Mouse (Mus musculus) MEL (cell line): ENCODE data around the gene Rgcc. TPM values are rescaled to one million over a fixed set of nuclear protein-coding genes. Genes with fewer than 3 reads are reported as not detected.

Experiments
- DNase-seq: peaks from one replicate; pipeline ENCODE4 v3.0.0; 2011; ENCODE audit warnings: low read depth, low spot score
- H3K27ac ChIP-seq: 2 replicates; pipeline ENCODE4 v1.5.1; 2012; ENCODE audit warnings: low read depth, mild to moderate bottlenecking, control low read depth, low read length, moderate library complexity; ENCODE audit not compliant: control insufficient read depth
- H3K27me3 ChIP-seq, 2 experiments: fragments of 150-350 bp in 1 of 2; sonication (generic) in 1 of 2; 2 replicates each; pipeline ENCODE4 v1.6.1; 2012; ENCODE audit warnings: low read length in 2 of 2, mild to moderate bottlenecking in 2 of 2, improper control_type of control experiment in 1 of 2, moderate library complexity in 1 of 2; ENCODE audit not compliant: insufficient read depth in 2 of 2, control insufficient read depth in 1 of 2
- H3K36me3 ChIP-seq, 2 experiments: 2 replicates each; pipeline ENCODE4 v1.6.1; 2012 to 2014; ENCODE audit warnings: low read length in 2 of 2, improper control_type of control experiment in 1 of 2, inconsistent platforms in 1 of 2, mild to moderate bottlenecking in 1 of 2; ENCODE audit not compliant: insufficient read depth in 2 of 2, control insufficient read depth in 1 of 2
- H3K4me1 ChIP-seq, 2 experiments: fragments of 150-350 bp in 1 of 2; sonication (generic) in 1 of 2; 2 replicates each; pipeline ENCODE4 v1.6.1; 2012; ENCODE audit warnings: low read length in 2 of 2, improper control_type of control experiment in 1 of 2, mild to moderate bottlenecking in 1 of 2; ENCODE audit not compliant: insufficient read depth in 2 of 2, control insufficient read depth in 1 of 2
- H3K4me3 ChIP-seq, 2 experiments: fragments of 150-350 bp in 1 of 2; sonication (generic) in 1 of 2; 2 replicates each; pipeline ENCODE4 v1.5.1; 2012; ENCODE audit warnings: low read depth in 2 of 2, low read length in 2 of 2, mild to moderate bottlenecking in 2 of 2, moderate library complexity in 2 of 2, control low read depth in 1 of 2, improper control_type of control experiment in 1 of 2; ENCODE audit not compliant: control insufficient read depth in 1 of 2, insufficient read depth in 1 of 2
- H3K79me2 ChIP-seq: 2 replicates; pipeline ENCODE4 v1.6.1; 2012; ENCODE audit warnings: mild to moderate bottlenecking, low read length, moderate library complexity; ENCODE audit not compliant: control insufficient read depth, poor library complexity, insufficient read depth
- H3K9ac ChIP-seq: 2 replicates; pipeline ENCODE4 v1.6.1; 2012; ENCODE audit warnings: low read depth, mild to moderate bottlenecking, control low read depth, low read length, moderate library complexity; ENCODE audit not compliant: control insufficient read depth, poor library complexity, severe bottlenecking
- H3K9me3 ChIP-seq: fragments of 150-350 bp; sonication (generic); replicated peaks from 2 replicates; pipeline ENCODE4 v1.6.1; 2012; ENCODE audit warnings: mild to moderate bottlenecking, low read length, improper control_type of control experiment, moderate library complexity; ENCODE audit not compliant: insufficient read depth
- CTCF ChIP-seq, 3 experiments: IDR thresholded peaks in 2 of 3; conservative IDR thresholded peaks in 1 of 3; 2 replicates each; pipeline ENCODE4 v1.5.1; 2011 to 2012; ENCODE audit warnings: low read length in 3 of 3, low read depth in 2 of 3, mild to moderate bottlenecking in 2 of 3, improper control_type of control experiment in 1 of 3, inconsistent platforms in 1 of 3, mixed read lengths in 1 of 3, moderate library complexity in 1 of 3; ENCODE audit not compliant: control insufficient read depth in 1 of 3, insufficient read depth in 1 of 3, poor library complexity in 1 of 3, severe bottlenecking in 1 of 3
- E2F4 ChIP-seq: IDR thresholded peaks from 2 replicates; pipeline ENCODE4 v1.6.1; 2011; ENCODE audit warnings: low read depth, low read length, improper control_type of control experiment, borderline replicate concordance
- GABPA ChIP-seq: IDR thresholded peaks from 2 replicates; pipeline ENCODE4 v1.6.1; 2012; ENCODE audit warnings: low read depth, mild to moderate bottlenecking, inconsistent platforms, low read length, improper control_type of control experiment, moderate library complexity
- GATA1 ChIP-seq: IDR thresholded peaks from 2 replicates; pipeline ENCODE4 v1.6.1; 2011; ENCODE audit warnings: low read depth, low read length, improper control_type of control experiment
- KAT2A ChIP-seq: conservative IDR thresholded peaks from 2 replicates; pipeline ENCODE4 v1.6.1; 2012; ENCODE audit warnings: low read depth, low read length, improper control_type of control experiment, inconsistent platforms
- MAFK ChIP-seq: IDR thresholded peaks from 2 replicates; pipeline ENCODE4 v1.6.1; 2011; ENCODE audit warnings: low read depth, mild to moderate bottlenecking, low read length, improper control_type of control experiment, borderline replicate concordance
- MAZ ChIP-seq: IDR thresholded peaks from 2 replicates; pipeline ENCODE4 v1.6.1; 2012; ENCODE audit warnings: low read depth, mild to moderate bottlenecking, inconsistent platforms, low read length, improper control_type of control experiment
- POLR2AphosphoS2 ChIP-seq: IDR thresholded peaks from 2 replicates; pipeline ENCODE4 v1.6.1; 2011; ENCODE audit warnings: low read length, improper control_type of control experiment
- RCOR1 ChIP-seq: IDR thresholded peaks from 2 replicates; pipeline ENCODE4 v1.6.1; 2012; ENCODE audit warnings: low read depth, mild to moderate bottlenecking, inconsistent platforms, low read length, improper control_type of control experiment
- SIN3A ChIP-seq: IDR thresholded peaks from 2 replicates; pipeline ENCODE4 v1.6.1; 2012; ENCODE audit warnings: low read length, improper control_type of control experiment, inconsistent platforms
- TCF12 ChIP-seq: IDR thresholded peaks from 2 replicates; pipeline ENCODE4 v1.6.1; 2014; ENCODE audit warnings: low read depth, mild to moderate bottlenecking, inconsistent platforms, low read length, improper control_type of control experiment, moderate library complexity
- UBTF ChIP-seq: IDR thresholded peaks from 2 replicates; pipeline ENCODE4 v1.6.1; 2012; ENCODE audit warnings: low read depth, mild to moderate bottlenecking, inconsistent platforms, low read length, improper control_type of control experiment, moderate library complexity, borderline replicate concordance; ENCODE audit not compliant: insufficient read depth
- ZMIZ1 ChIP-seq: IDR thresholded peaks from 2 replicates; pipeline ENCODE4 v1.6.1; 2012; ENCODE audit warnings: low read depth, mild to moderate bottlenecking, inconsistent platforms, low read length, improper control_type of control experiment, moderate library complexity
- ZNF384 ChIP-seq: IDR thresholded peaks from 2 replicates; pipeline ENCODE4 v1.6.1; 2012; ENCODE audit warnings: low read depth, mild to moderate bottlenecking, inconsistent platforms, low read length, improper control_type of control experiment
- polyA plus RNA-seq, 2 experiments: library from polyadenylated mRNA; stranded (reverse) in 1 of 2; unstranded in 1 of 2; fragments of >175 nt in 1 of 2; fragments of >200 nt in 1 of 2; gene quantifications; 2 replicates each; pipeline versions ENCODE4 v1.2.1 to v1.2.4; 2012; ENCODE audit warnings: low replicate concordance in 2 of 2, low read depth in 1 of 2; ENCODE audit not compliant: insufficient read length in 2 of 2, insufficient read depth in 1 of 2, missing spikeins in 1 of 2
- total RNA-seq: library from RNA; depleted of rRNA; stranded (reverse); fragments of 300-350 nt; gene quantifications from 2 replicates; pipeline ENCODE4 v1.2.3, GENCODE M21; 2012; rRNA removed

Rgcc gene
- total and polyA plus RNA-seq, 3 experiments = 1.2 to 1.8 TPM; not detected in 1

GRCm38 (mm10) chr14:79239402-79239801 is 62.0 kb downstream of the Rgcc start:
- H3K9ac ChIP-seq = no peak overlapping the region
- H3K27ac ChIP-seq = no peak overlapping the region
- no peak overlapping the region for H3K4me3 ChIP-seq
- no peaks in the 10 kb centered on the region for H3K79me2 ChIP-seq
- no peak for DNase-seq
- no peaks in the 10 kb centered on the region for H3K9me3 ChIP-seq
- no peaks in the 10 kb centered on the region for H3K36me3 ChIP-seq
- no peaks in the 10 kb centered on the region; a peak in 1 of 4 replicates for H3K27me3 ChIP-seq
- H3K4me1 ChIP-seq = no peaks in the 10 kb centered on the region
- TF ChIP-seq GATA1 (no peak), MAZ (no peak), UBTF (no peak), RCOR1 (no peak), E2F4 (no peak), MAFK (no peak), POLR2AphosphoS2 (no peak), SIN3A (no peak), ZMIZ1 (no peak), KAT2A (no peak), TCF12 (no peak), GABPA (no peak), CTCF (IDR thresholded peaks at IDR 0.05 in 2 of 3, conservative IDR thresholded peaks at IDR 0.05 in 1 of 3; ENCODE audit: control insufficient read depth in 1 of 3, insufficient read depth in 1 of 3, low read depth in 2 of 3, low read length in 3 of 3, poor library complexity in 1 of 3, severe bottlenecking in 1 of 3) (no peak), ZNF384 (no peak)

Other genes with a start within 250 kb of the Rgcc start
- gene Zfp957, start 54.3 kb downstream of the Rgcc start, total RNA-seq = not detected in 2 replicates
- gene Zfp957, start 54.3 kb downstream of the Rgcc start, polyA plus RNA-seq = not detected
- gene Naa16, start 89.1 kb upstream of the Rgcc start, total RNA-seq = 22.4 and 26.9 TPM in 2 replicates
- gene Naa16, start 89.1 kb upstream of the Rgcc start, polyA plus RNA-seq = 10 to 100 TPM in 1 of 2 experiments, not detected in 1; 51.6 TPM
- gene Mtrf1, start 96.1 kb upstream of the Rgcc start, total RNA-seq = 4.0 and 4.8 TPM in 2 replicates
- 1 to 10 TPM in 1 of 2 experiments, not detected in 1; 4.9 TPM for gene Mtrf1, start 96.1 kb upstream of the Rgcc start, polyA plus RNA-seq
- gene Kbtbd7, start 124.9 kb upstream of the Rgcc start, total RNA-seq = 2.6 and 3.8 TPM in 2 replicates
- 1 to 10 TPM in 1 of 2 experiments, not detected in 1; 2.7 TPM for gene Kbtbd7, start 124.9 kb upstream of the Rgcc start, polyA plus RNA-seq
- gene Kbtbd6, start 150.2 kb upstream of the Rgcc start, total RNA-seq = 0.07 and 0.12 TPM in 2 replicates
- gene Kbtbd6, start 150.2 kb upstream of the Rgcc start, polyA plus RNA-seq = not detected
- 21.5 and 27.3 TPM in 2 replicates for gene Elf1, start 179.5 kb upstream of the Rgcc start, total RNA-seq
- gene Elf1, start 179.5 kb upstream of the Rgcc start, polyA plus RNA-seq = 10 to 100 TPM; 24.2 to 43.1 TPM
- 14.5 and 15.9 TPM in 2 replicates for gene Wbp4, start 179.9 kb upstream of the Rgcc start, total RNA-seq
- gene Wbp4, start 179.9 kb upstream of the Rgcc start, polyA plus RNA-seq = 10 to 100 TPM; 22.1 to 87.6 TPM